Mouse (Mus musculus): ENCODE data around the gene Yaf2.

GRCm38 (mm10) chr15:93287628-93288027 lies 49.1 kb downstream of the Yaf2 start:
- TF ChIP-seq CTCF (IDR thresholded peaks at IDR 0.05) (no peak), EP300 (IDR thresholded peaks at IDR 0.05) (no peak)

Measured in lung, postnatal 0 days (tissue).